Mouse (Mus musculus): ENCODE data around the gene Map4.

GRCm38 (mm10) chr9:110053305-110054079 lies 122.2 kb downstream of the Map4 start:
- TF ChIP-seq CTCF (IDR thresholded peaks at IDR 0.05; ENCODE audit: low read depth): no peak
- TF ChIP-seq EP300 (IDR thresholded peaks at IDR 0.05; ENCODE audit: low read depth): no peak

All from liver, embryonic 14.5 days (tissue).